Mouse (Mus musculus) frontal cortex, postnatal 36 days (tissue): ENCODE measurements around the gene Psme4.
A peak's percentile ranks its signal among the peaks of the same experiment; 100 is the strongest.
"Not testable (repeated sequence)": the region's sequence is repeated elsewhere in the genome, so short reads cannot be mapped to it uniquely, and the experiment has no call there.

Experiments used
- DNase-seq, 2 experiments: peaks; one replicate each; pipeline ENCODE4 v3.0.0; 2022; ENCODE audit warnings: low spot score in 2 of 2

Gene Psme4

GRCm38 (mm10) chr11:30771267-30771903 lies at the start of gene Psme4:
TSS of gene Psme4 (plus strand) at chr11:30771726.
- DNase-seq: peak; percentile 93

GRCm38 (mm10) chr11:30723438-30723837 lies 48.1 kb upstream of the Psme4 start:
- DNase-seq: no peak

GRCm38 (mm10) chr11:30730721-30731120 lies 40.8 kb upstream of the Psme4 start:
- no peak for DNase-seq

GRCm38 (mm10) chr11:30733376-30733775 lies 38.1 kb upstream of the Psme4 start:
- peak in 1 of 2 experiments; percentile 60 for DNase-seq

- no peak for DNase-seq
Measured at GRCm38 (mm10) chr11:30743991-30744390, 27.5 kb upstream of the Psme4 start.

GRCm38 (mm10) chr11:30748938-30749337 lies 22.6 kb upstream of the Psme4 start:
- no peak for DNase-seq

- DNase-seq: no peak
Measured at GRCm38 (mm10) chr11:30749587-30749986, 21.9 kb upstream of the Psme4 start.

GRCm38 (mm10) chr11:30750039-30750823 lies 21.3 kb upstream of the Psme4 start:
- no peak for DNase-seq

GRCm38 (mm10) chr11:30752956-30753355 lies 18.6 kb upstream of the Psme4 start:
- DNase-seq: no peak

GRCm38 (mm10) chr11:30754486-30754854 lies 17.1 kb upstream of the Psme4 start:
- DNase-seq: not testable (repeated sequence)

GRCm38 (mm10) chr11:30754855-30755530 lies 16.5 kb upstream of the Psme4 start:
- DNase-seq: no peak

GRCm38 (mm10) chr11:30761381-30761780 lies 10.1 kb upstream of the Psme4 start:
- no peak for DNase-seq

GRCm38 (mm10) chr11:30761891-30762290 lies 9.6 kb upstream of the Psme4 start:
- DNase-seq: no peak

- no peak for DNase-seq
Measured at GRCm38 (mm10) chr11:30765076-30765475, 6.5 kb upstream of the Psme4 start.

- DNase-seq: no peak
Measured at GRCm38 (mm10) chr11:30770817-30771216, 709 bp upstream of the Psme4 start.

GRCm38 (mm10) chr11:30771904-30772581 lies 517 bp downstream of the Psme4 start:
- peak; percentile 44 to 47 for DNase-seq

- no peak for DNase-seq
Measured at GRCm38 (mm10) chr11:30772777-30773417, 1.4 kb downstream of the Psme4 start.

- no peak for DNase-seq
Measured at GRCm38 (mm10) chr11:30774638-30775037, 3.1 kb downstream of the Psme4 start.

- no peak for DNase-seq
Measured at GRCm38 (mm10) chr11:30777498-30777897, 6.0 kb downstream of the Psme4 start.

- DNase-seq: no peak
Measured at GRCm38 (mm10) chr11:30780893-30781292, 9.4 kb downstream of the Psme4 start.

- DNase-seq: no peak
Measured at GRCm38 (mm10) chr11:30781612-30782011, 10.1 kb downstream of the Psme4 start.

- DNase-seq: no peak
Measured at GRCm38 (mm10) chr11:30785497-30785896, 14.0 kb downstream of the Psme4 start.
